Comparison of ENCODE assay signal across 8 mouse cellular contexts in genomic region chr1:134771353-134771752, GRCm38 (mm10).
DNase-seq lines count a peak whose midpoint lies in the region; ATAC-seq and TF ChIP-seq lines count a peak whose summit lies in the region.

No protein-coding gene starts in this region.

- H3K27me3 ChIP-seq in embryonic facial prominence, embryonic 14.5 days (replicated peaks; ENCODE audit: control insufficient read depth, insufficient read depth, low read length), result no peaks in the 10 kb centered on the region
- H3K27me3 ChIP-seq in intestine, embryonic 16.5 days (replicated peaks; ENCODE audit: control insufficient read depth, insufficient read depth, low read length), result no peaks in the 10 kb centered on the region
- H3K27me3 ChIP-seq in midbrain, embryonic 16.5 days (ENCODE audit: control insufficient read depth, insufficient read depth, low read depth, low read length), result no peaks in the 10 kb centered on the region
- no peaks in the 10 kb centered on the region for H3K27me3 ChIP-seq in forebrain, postnatal 0 days (ENCODE audit: insufficient read depth, low read length)
- H3K27me3 ChIP-seq in midbrain, embryonic 10.5 days (ENCODE audit: low read depth, poor library complexity, severe bottlenecking), result no peaks in the 10 kb centered on the region

- peak; percentile 33 for DNase-seq in layer of hippocampus, adult 9-11 months
- DNase-seq in layer of hippocampus, postnatal 36 days, result no peak
- DNase-seq in embryonic facial prominence, embryonic 14.5 days (ENCODE audit: low spot score), result peak; percentile 79
- no peak for DNase-seq in forebrain, postnatal 0 days
- DNase-seq in midbrain, embryonic 10.5 days (ENCODE audit: low spot score), result no peak

- H3K9me3 ChIP-seq in embryonic facial prominence, embryonic 14.5 days (ENCODE audit: control insufficient read depth, low read length), result no peaks in the 10 kb centered on the region
- no peaks in the 10 kb centered on the region for H3K9me3 ChIP-seq in intestine, embryonic 16.5 days (ENCODE audit: control insufficient read depth, low read length)
- H3K9me3 ChIP-seq in midbrain, embryonic 16.5 days (replicated peaks; ENCODE audit: control insufficient read depth, low read length, poor library complexity, severe bottlenecking), result no peaks in the 10 kb centered on the region
- H3K9me3 ChIP-seq in forebrain, postnatal 0 days (ENCODE audit: low read length), result no peaks in the 10 kb centered on the region
- no peaks in the 10 kb centered on the region for H3K9me3 ChIP-seq in midbrain, embryonic 10.5 days (replicated peaks)

- peaks cover 47% of the 10 kb centered on the region for H3K36me3 ChIP-seq in embryonic facial prominence, embryonic 14.5 days (ENCODE audit: control insufficient read depth, insufficient read depth, low read length)
- peaks cover 6% of the 10 kb centered on the region for H3K36me3 ChIP-seq in intestine, embryonic 16.5 days (ENCODE audit: control insufficient read depth, insufficient read depth, low read length)
- H3K36me3 ChIP-seq in midbrain, embryonic 16.5 days (ENCODE audit: control insufficient read depth, insufficient read depth, low read length), result peaks cover 2% of the 10 kb centered on the region; the same call in 1 of the 2 replicates
- H3K36me3 ChIP-seq in forebrain, postnatal 0 days (ENCODE audit: insufficient read depth), result peaks cover 38% of the 10 kb centered on the region
- peaks cover 10% of the 10 kb centered on the region; the same call in 1 of the 2 replicates for H3K36me3 ChIP-seq in midbrain, embryonic 10.5 days

- H3K9ac ChIP-seq in embryonic facial prominence, embryonic 14.5 days (ENCODE audit: low read depth, low read length), result no peak overlapping the region
- H3K9ac ChIP-seq in intestine, embryonic 16.5 days (ENCODE audit: low read depth, low read length), result no peak overlapping the region
- H3K9ac ChIP-seq in midbrain, embryonic 16.5 days (ENCODE audit: low read depth, low read length), result no peak overlapping the region
- no peak overlapping the region for H3K9ac ChIP-seq in forebrain, postnatal 0 days

- WGBS in embryonic facial prominence, embryonic 14.5 days, result 48% methylated on average over 6 of the region's 6 CpGs
- WGBS in intestine, embryonic 16.5 days, result 36% methylated on average over 6 of the region's 6 CpGs
- 84% methylated on average over 6 of the region's 6 CpGs for WGBS in midbrain, embryonic 16.5 days
- 73% methylated on average over 6 of the region's 6 CpGs for WGBS in forebrain, postnatal 0 days
- WGBS in midbrain, embryonic 10.5 days, result 82% methylated on average over 6 of the region's 6 CpGs

- no peak overlapping the region for H3K4me2 ChIP-seq in embryonic facial prominence, embryonic 14.5 days (ENCODE audit: low read depth, low read length)
- no peak overlapping the region for H3K4me2 ChIP-seq in intestine, embryonic 16.5 days (ENCODE audit: low read depth, low read length)
- H3K4me2 ChIP-seq in midbrain, embryonic 16.5 days (ENCODE audit: low read length), result no peak overlapping the region
- H3K4me2 ChIP-seq in forebrain, postnatal 0 days (ENCODE audit: low read depth), result no peak overlapping the region

- H3K27ac ChIP-seq in embryonic facial prominence, embryonic 14.5 days (replicated peaks; ENCODE audit: low read depth, low read length), result peak overlapping the region; percentile 67
- peak overlapping the region; percentile 84 for H3K27ac ChIP-seq in intestine, embryonic 16.5 days (ENCODE audit: low read length)
- H3K27ac ChIP-seq in midbrain, embryonic 16.5 days (ENCODE audit: low read length), result no peak overlapping the region
- no peak overlapping the region for H3K27ac ChIP-seq in forebrain, postnatal 0 days (ENCODE audit: low read depth, low read length)
- H3K27ac ChIP-seq in midbrain, embryonic 10.5 days (replicated peaks), result no peak overlapping the region

- H3K4me3 ChIP-seq in embryonic facial prominence, embryonic 14.5 days (ENCODE audit: low read depth, low read length), result no peak overlapping the region
- no peak overlapping the region for H3K4me3 ChIP-seq in intestine, embryonic 16.5 days (ENCODE audit: low read length)
- H3K4me3 ChIP-seq in midbrain, embryonic 16.5 days (ENCODE audit: low read depth, low read length), result no peak overlapping the region
- no peak overlapping the region for H3K4me3 ChIP-seq in forebrain, postnatal 0 days (ENCODE audit: low read depth, low read length)
- H3K4me3 ChIP-seq in midbrain, embryonic 10.5 days, result no peak overlapping the region

- no peak for TF ChIP-seq CTCF in forebrain, postnatal 0 days (IDR thresholded peaks at IDR 0.05; ENCODE audit: low read depth)

- ATAC-seq in embryonic facial prominence, embryonic 14.5 days (ENCODE audit: low read depth), result peak; percentile 56; the same call in 1 of the 2 replicates
- ATAC-seq in intestine, embryonic 16.5 days, result peak; percentile 78
- ATAC-seq in megakaryocyte, adult 5-6 weeks (ENCODE audit: poor library complexity, severe bottlenecking), result peak; percentile 41; the same call in 1 of the 2 replicates
- no peak for ATAC-seq in midbrain, embryonic 16.5 days
- ATAC-seq in forebrain, postnatal 0 days, result no peak

- H3K4me1 ChIP-seq in embryonic facial prominence, embryonic 14.5 days (ENCODE audit: control insufficient read depth, insufficient read depth, low read length), result peaks cover 32% of the 10 kb centered on the region
- H3K4me1 ChIP-seq in intestine, embryonic 16.5 days (ENCODE audit: control insufficient read depth, insufficient read depth, low read length), result peaks cover 40% of the 10 kb centered on the region
- H3K4me1 ChIP-seq in midbrain, embryonic 16.5 days (ENCODE audit: control insufficient read depth, insufficient read depth, low read length), result no peaks in the 10 kb centered on the region
- H3K4me1 ChIP-seq in forebrain, postnatal 0 days (ENCODE audit: insufficient read depth), result no peaks in the 10 kb centered on the region
- H3K4me1 ChIP-seq in midbrain, embryonic 10.5 days, result peaks cover 38% of the 10 kb centered on the region

Comparison
In these comparisons a context has a peak if more than half of its experiments do, and no peak if none do; other contexts are left out.
1. DNase-seq: peak in layer of hippocampus, adult 9-11 months (single experiment) and embryonic facial prominence, embryonic 14.5 days (single experiment); none in layer of hippocampus, postnatal 36 days (0 of 2), forebrain, postnatal 0 days (single experiment) and midbrain, embryonic 10.5 days (single experiment).
2. ATAC-seq: peak in embryonic facial prominence, embryonic 14.5 days (single experiment), intestine, embryonic 16.5 days (single experiment) and megakaryocyte, adult 5-6 weeks (single experiment); none in midbrain, embryonic 16.5 days (single experiment) and forebrain, postnatal 0 days (single experiment).
3. H3K27ac ChIP-seq: peak in embryonic facial prominence, embryonic 14.5 days (single experiment) and intestine, embryonic 16.5 days (single experiment); none in midbrain, embryonic 16.5 days (single experiment), forebrain, postnatal 0 days (single experiment) and midbrain, embryonic 10.5 days (single experiment).